Mouse (Mus musculus) right cerebral cortex, postnatal 25 days (tissue): Measurements from ENCODE around the gene Cox7a2.

ENCODE experiments used
- DNase-seq: peaks from one replicate; pipeline ENCODE4 v3.0.0; 2022

Gene Cox7a2

GRCm38 (mm10) chr9:79723090-79723489, 36.6 kb downstream of the Cox7a2 start:
- no peak for DNase-seq

DNA sequence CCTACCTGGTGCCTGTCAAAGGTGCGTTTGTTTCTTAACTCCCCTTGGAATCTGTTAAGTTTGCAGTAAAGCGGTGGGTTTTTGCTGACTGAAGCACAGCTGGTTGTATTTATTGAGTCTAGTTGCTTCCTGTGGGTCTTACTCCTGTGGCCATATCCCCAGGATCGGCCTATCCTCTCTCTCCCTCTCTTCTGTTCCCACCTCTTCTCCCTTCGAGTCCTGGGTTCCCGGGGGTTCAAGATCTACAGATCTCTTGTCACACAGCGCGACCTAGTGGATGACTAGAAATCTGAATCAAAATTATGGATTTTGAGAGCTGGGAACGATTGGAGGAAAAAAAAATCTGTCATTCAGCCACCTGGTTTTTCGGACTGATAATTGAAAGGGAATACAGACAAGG, 38.6 kb downstream of the Cox7a2 start:
- peak; percentile 25 for DNase-seq

DNA sequence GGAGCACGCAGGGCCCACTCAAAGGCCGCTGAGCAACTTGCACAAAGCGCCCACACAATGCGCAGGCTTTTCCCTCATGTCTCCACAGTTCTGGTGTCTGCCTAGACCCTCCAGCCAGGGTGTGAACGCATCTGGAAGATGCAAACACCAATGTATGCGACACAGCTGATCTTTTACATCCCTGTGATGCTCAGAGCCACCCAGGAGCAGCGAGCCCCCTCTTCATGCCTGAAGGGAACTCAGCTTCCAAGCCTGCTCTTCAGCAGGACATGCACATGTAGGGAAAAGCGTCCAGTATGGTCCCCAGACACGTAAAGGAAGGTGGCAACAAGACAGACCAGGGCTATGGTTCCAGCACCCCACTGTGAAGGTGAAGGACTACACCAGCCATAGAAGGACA, 39.5 kb downstream of the Cox7a2 start:
- no peak for DNase-seq

DNA sequence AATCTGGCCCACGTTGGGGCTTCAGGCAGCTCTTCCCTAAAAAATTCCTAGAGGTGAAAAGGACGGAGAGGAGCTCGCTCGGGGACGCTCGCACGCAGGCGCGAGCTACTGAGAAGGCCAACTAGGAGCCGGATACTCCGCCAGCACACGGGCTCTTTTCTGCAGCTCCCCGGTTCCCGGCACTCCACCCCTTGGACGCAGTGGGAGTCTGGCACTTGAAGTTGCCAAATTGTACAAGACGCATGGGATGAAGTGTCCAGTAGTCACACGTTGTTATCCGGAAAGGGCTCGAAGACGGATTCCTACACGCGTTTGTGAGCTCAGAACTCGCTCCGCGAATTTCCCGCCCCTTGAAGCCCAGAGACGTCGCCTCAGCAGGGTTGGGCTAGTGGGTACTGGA, 40.2 kb downstream of the Cox7a2 start:
- DNase-seq: no peak

DNA sequence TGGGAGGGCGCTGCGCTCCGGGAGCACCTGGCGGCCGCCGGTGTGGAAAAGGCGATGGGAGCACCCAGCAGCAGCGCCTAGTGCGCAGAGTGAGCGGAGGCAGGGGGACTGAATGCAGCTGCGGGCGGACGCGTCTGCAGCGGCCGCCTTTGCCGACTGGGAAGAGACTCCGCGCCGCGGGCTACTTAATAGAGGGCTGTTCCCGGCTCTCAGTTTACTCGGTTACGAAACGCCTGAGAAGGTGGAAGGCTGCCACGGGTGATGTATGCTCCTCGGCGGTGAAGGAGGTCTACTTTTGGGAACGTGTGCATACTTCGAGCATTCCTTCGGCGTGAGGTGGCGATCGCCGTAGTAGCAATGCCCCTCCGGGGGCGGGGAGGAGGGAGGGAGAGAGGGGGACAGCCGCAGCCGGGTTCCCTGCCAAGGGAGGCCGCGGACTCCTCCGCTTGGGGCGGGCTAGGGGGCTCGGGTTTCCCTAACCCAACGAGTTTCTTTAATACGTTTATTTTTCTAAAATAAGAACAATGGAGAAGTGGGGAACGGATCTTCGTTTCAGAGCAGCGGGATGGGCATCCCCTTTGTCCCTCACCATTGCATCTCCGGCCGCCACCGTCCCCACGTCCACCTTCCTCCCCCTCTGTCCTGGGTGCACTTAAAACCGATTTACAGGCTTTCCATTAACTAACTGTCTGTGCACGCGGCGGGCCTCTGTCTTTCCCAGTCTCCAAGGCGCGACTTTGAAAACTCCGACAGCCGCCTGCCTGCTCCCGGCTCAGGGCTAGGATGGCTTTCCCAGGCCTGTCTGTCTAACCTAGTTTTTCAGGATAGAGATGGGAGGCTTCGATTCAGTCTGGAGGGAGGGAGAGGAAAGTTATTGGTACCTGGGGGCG, 41.0 kb downstream of the Cox7a2 start, which contains the start of gene Col12a1:
Gene Col12a1 (minus strand): TSS at position 351 of the 890 bp plus-strand sequence.
- peak; percentile 42 for DNase-seq

DNA sequence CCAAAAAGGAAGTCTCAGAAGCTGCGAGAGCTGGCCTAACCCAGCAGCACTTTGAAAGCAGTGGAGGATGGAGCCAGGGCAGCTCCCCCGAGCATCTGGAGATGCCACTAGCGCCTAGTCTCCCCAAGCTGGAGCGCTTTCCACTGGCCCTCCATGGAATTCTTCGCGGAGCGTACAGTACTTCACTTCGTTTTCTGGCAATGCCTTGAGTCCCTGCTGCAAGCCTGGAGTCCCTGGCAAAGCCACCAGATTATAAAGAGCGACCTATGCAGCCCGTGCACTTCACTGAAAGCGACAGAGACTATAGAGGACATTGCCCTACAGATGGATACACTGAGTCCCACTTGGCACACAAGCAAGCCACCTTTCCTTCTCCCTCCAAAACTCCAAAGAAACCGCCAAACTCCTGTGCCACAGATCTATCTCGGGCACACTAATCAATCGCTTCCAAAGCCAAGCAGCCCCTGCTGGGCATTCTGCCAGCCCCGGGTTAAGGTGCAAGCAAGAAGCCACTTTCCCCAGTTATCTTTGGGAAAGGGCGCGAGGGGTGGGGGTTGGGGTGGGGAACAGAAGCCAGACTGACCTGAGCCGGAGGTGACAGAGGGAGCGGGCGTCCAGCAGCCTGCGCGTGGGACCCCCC, 41.7 kb downstream of the Cox7a2 start:
- peak; percentile 13 for DNase-seq

DNA sequence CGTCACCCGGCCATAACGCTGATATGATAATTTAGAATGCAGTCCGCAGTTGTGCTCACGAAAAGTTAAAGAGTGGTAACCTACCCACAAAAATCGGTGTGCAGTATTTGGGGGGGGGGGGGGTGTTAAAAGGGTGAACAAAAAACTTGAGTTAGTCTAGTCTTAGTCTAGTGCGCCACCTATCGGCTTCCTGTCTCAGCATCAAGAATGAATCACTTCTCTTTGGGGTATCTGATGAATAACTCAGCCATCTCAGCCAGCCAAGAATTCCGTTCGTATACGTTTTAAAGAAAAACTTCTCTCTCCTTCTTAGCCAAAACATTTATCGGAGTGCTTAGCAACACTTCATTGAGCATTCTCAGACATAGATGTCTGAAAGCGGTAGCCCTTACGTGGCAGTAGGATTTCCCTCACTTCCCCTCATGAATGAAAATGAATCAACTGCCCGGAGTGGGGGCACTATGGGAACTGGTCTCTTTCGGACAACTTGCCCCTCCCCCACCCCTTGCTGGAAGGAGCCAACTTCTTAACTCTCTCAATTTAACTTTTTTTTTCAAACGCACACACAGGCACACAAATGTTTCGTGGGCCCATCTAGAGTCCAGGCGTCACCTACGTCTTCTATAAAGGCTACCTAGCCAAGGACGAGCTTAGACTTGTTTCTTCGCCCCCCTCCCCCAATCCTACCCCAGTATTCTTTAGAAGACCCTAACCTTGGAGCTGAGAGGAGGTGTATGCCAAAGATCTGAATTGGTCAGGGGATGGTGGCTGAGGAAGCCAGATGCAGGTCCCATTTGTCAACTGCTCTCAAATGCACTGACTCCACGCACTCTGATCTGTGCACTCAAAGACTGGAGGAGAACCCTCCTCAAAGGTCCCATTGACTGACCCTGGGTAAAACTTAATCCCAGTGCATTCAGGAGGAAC, 42.5 kb downstream of the Cox7a2 start:
- DNase-seq: peak; percentile 50

DNA sequence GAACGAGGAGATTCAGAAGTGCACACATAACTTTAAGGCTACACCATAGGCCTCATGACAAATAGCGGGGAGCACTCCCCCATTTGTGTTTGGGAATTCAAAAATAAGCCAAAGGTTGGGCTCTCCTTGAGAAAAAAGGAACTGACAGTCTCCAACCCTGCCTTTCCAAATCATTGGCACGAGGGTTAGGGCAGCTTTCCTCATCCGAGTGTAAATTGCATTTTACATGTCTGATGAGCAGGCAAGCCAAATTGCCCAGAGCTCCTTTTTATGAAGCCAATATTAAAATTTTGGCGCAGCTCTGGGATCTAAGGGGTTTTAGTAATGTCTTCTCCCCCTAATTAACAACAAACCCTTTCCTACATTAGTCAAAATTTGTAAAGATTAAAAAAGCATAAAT, 43.2 kb downstream of the Cox7a2 start:
- DNase-seq: no peak

DNA sequence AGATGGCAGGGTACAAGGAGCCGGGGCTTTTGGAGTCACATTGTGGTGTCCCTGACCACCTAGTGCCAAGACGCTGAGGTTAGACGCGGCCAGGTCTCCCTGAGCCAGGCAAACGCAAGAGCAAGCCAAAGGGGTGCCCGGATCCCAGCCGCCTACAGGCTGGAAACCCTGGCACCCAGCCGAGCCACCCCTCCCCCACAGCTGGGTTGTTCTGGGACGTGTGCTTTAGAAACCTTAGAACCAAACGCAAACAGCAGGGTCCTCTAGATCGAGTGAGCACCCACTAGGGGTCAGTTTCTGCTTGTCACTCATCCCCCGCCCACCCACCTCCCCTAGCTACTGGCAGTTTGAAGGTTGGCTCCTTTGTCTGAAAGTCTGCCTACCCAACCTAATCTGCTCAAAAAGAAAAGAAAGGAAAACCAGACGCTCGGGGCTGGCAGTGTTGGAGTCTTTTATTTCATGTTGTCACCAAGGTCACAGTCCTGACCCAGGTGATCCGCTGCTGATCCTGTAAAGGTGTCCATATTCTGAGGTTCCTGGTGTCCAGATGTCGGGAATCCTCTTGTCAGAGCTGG, 45.1 kb downstream of the Cox7a2 start:
- peak; percentile 23 for DNase-seq
